Mouse (Mus musculus) hindbrain, embryonic 12.5 days (tissue): ENCODE data around the gene Efna5. TPM values are rescaled to one million over a fixed set of nuclear protein-coding genes. Genes with fewer than 3 reads are reported as not detected.

Experiments
- ATAC-seq: fragments of 200-750 bp; cut with Nextera tagmentation; 2 replicates; pipeline ENCODE4 v1.8.0; 2017; ENCODE audit warnings: moderate TSS enrichment; ENCODE audit not compliant: low FRiP score
- H3K27ac ChIP-seq: fragments of 300-500 bp; sonication (generic); 2 replicates; pipeline ENCODE4 v1.5.1; 2016; ENCODE audit warnings: mild to moderate bottlenecking
- H3K27me3 ChIP-seq: fragments of 300-500 bp; sonication (generic); 2 replicates; pipeline ENCODE4 v1.6.1; 2016; ENCODE audit warnings: mild to moderate bottlenecking
- H3K36me3 ChIP-seq: fragments of 300-500 bp; sonication (generic); 2 replicates; pipeline ENCODE4 v1.6.1; 2016; ENCODE audit warnings: mild to moderate bottlenecking
- H3K4me1 ChIP-seq: fragments of 300-500 bp; sonication (generic); 2 replicates; pipeline ENCODE4 v1.6.1; 2016
- H3K4me2 ChIP-seq: fragments of 300-500 bp; sonication (generic); replicated peaks from 2 replicates; pipeline ENCODE4 v1.6.1; 2016; ENCODE audit warnings: mild to moderate bottlenecking
- H3K4me3 ChIP-seq: fragments of 300-500 bp; sonication (generic); 2 replicates; pipeline ENCODE4 v1.5.1; 2016; ENCODE audit warnings: mild to moderate bottlenecking
- H3K9ac ChIP-seq: fragments of 300-500 bp; sonication (generic); 2 replicates; pipeline ENCODE4 v1.6.1; 2016; ENCODE audit warnings: mild to moderate bottlenecking, moderate library complexity
- H3K9me3 ChIP-seq: fragments of 300-500 bp; sonication (generic); replicated peaks from 2 replicates; pipeline ENCODE4 v1.6.1; 2016; ENCODE audit warnings: mild to moderate bottlenecking
- WGBS: fragments of 180-500 bp; shearing (Covaris S2); methylation state at CpG from one replicate; pipeline ENCODE4 v1.1.7; 2016; 5-methylcytosine and 5-hydroxymethylcytosine counted together
- polyA plus RNA-seq: library from polyadenylated mRNA; unstranded; fragments of >200 nt; fragmentation: Nextera tagmentation; extraction: Ambion mirVana; gene quantifications from 2 replicates; pipeline ENCODE4 v1.2.1, GENCODE M21; 2016

Efna5 gene
- polyA plus RNA-seq, 1 experiment from 2014 or later: 61.3 TPM

DNA sequence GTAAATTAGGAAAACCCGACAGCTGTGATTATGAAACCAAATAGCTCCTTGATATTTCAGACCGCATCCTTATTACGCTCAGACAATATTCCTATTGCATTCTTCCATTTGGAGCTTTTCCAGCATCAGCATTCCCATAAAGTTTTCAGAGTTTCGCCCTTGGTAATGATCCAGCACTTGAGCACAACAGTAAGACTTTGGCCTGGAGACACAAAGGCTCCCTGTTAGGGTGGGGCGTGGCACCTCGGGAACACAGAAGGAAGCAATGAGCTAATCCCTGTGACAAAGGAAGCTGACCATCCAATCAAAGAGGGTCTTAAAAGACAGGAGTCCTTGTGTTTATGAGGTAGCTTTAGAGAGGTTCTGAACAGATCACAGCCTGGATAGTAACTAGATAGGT is 323.9 kb downstream of the Efna5 start:
- Histone ChIP-seq H3K9ac (no peak overlapping the region), H3K9me3 (no peaks in the 10 kb centered on the region), H3K4me2 (no peak overlapping the region), H3K4me3 (no peak overlapping the region), H3K36me3 (no peaks in the 10 kb centered on the region), H3K27me3 (no peaks in the 10 kb centered on the region), H3K27ac (no peak overlapping the region), H3K4me1 (no peaks in the 10 kb centered on the region)
- no peak for ATAC-seq
- WGBS: 70% methylated on average over 6 of the region's 6 CpGs
